Mouse (Mus musculus) spleen, postnatal 4 days (tissue): ENCODE data around the gene Mmab.

Source experiments
- DNase-seq, 2 experiments: peaks; one replicate each; pipeline ENCODE4 v3.0.0; 2022; ENCODE audit warnings: low spot score in 2 of 2

Mmab gene

GRCm38 (mm10) chr5:114428621-114429020 is 15.2 kb downstream of the Mmab start:
- DNase-seq: no peak

DNA sequence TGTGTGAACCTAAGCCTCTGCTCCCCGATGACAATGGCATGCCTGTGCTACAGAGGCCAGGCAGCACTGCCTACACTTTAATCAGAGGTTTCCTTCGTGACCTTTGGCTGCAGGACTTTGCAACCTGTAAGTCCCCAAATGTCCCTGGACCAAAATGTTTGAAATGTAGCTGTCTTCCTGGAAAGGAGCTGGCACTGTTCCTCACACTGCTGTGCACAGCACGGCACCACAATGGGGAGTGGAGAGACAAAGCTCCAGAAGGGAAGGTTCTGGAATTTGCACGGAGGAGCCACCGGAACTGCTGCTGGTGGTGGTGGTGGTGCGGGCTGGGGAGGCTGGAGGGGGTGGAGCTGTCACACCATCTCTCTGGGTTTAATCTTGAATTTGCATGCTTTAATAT is 17.1 kb downstream of the Mmab start:
- no peak for DNase-seq

DNA sequence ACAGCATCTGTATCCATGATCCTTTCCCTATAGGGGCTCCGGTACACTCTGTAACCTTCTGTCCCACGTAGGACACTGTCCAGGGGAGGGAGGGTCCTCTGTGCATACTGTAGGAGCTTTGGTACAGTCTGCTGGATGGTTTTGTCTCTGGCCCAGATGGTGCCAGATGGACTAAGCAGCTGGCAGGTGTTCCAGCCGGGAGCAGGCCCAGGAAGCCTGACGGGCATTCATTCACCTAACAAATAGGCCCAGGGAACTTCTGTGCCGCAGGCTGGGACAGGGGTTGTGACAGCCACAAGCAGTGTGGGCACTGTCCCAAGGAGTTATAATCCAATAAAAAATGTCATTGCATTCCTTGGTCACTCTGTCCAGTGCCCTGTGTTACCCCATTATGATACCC is 19.9 kb downstream of the Mmab start:
- DNase-seq: no peak

DNA sequence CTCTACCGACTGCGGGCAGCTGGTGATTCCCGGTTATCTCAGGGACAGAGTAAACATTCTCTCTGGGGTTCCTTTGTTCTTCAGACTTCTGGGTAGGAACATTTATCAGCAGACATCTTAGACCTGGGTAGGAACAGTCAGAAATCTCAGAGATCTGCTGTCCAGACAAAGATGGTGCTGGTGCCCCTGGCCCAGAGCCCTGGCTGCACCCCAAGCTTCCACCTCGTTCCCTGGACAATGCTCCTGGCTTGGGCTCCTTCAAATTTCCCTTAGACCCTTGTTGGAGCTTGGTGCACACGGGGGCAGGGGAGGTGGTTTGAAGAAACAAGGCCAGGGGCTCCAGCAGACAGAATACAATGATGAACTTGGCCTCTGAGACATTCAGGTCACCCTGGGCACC is 21.3 kb downstream of the Mmab start:
- DNase-seq: no peak

DNA sequence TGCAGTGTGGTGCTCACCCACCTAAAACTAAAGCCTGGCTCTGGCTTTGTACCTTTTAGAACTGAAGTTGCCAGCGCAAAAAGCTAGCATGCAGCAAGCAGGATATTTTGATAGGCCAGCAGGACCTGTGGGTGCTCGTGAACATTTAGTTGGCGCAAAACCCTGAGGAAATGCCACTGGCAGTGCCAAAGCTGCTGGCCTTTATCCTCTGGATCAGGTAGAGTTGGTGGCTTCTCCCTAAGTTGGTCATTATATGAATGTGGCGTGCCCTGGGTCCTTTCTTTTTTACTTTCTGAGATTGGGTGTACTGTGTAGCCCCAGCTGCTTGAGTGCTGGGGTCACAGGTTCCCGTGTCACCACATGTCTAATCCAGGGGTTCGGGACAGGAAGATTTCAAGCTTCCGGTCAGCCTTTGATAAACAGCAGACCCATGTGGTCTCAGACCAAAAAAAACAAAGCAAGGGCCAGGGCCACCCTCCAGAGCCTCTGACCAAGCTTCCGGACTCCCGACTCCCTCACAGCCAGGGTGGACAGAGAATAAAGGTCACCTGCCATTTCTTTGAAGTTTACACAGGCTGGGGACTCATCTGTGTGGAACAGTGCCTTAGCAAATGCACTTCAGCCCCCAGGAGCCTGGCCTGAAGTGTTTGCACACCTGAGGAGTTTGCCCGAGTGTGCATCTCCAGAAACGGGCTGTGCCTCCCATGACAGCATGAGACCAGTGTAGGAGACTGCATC is 22.1 kb downstream of the Mmab start:
- DNase-seq: no peak

GRCm38 (mm10) chr5:114418541-114418940 is 25.3 kb downstream of the Mmab start:
- DNase-seq: no peak

- DNase-seq: no peak
These were observed 27.0 kb downstream of the Mmab start for GRCm38 (mm10) chr5:114416855-114417254.

DNA sequence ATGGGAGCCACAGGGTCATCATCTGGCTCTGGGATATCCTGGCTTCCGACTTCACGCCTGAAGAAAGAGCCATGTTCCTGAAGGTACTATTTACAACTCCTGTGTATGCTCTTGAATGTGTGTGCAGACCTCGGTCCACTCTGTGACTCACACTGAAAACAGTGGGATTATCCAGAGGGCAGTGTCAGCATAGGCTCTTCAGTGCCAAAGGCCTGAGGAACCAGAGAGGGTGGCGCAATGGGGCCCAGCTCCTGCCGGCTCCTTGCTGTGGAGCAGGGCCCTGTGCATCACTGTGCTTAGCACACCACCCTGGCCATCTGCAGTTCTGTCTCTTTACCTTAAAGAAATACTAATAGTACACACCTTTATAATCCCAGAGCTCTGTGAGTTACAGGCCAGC is 28.3 kb downstream of the Mmab start:
- no peak for DNase-seq

GRCm38 (mm10) chr5:114413067-114413735 is 30.7 kb downstream of the Mmab start:
- DNase-seq: no peak

DNA sequence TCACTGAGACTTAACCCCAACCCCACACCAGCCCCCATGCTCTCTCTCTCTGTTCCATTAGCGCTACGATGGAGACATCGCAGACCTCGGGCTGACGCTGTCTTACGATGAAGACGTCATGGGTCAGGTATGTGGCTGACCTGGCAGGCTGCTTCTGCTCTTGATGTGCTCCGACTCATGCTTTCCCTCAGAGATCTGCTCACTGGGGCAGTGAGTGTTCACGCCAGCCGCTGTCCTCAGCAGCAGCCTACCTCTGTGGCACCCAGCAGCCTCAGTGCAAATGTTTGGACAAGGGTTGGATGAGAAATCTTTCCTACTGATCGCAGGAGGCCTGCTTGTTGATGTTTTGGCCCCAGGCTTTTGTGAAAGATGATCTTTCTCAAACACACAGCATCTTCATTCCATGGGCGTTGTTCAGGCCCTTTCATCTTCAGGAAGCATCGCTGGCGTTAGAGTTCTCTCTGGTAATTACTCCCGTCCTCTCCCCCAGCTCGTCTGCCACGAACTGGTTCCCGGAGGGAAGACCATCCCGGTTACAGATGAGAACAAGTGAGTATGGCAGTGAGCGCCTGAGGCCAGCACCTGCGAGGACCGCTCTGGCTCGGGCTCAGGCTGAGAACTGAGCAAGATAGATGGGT is 31.4 kb downstream of the Mmab start:
- no peak for DNase-seq

GRCm38 (mm10) chr5:114410429-114410828 is 33.4 kb downstream of the Mmab start:
- no peak for DNase-seq

DNA sequence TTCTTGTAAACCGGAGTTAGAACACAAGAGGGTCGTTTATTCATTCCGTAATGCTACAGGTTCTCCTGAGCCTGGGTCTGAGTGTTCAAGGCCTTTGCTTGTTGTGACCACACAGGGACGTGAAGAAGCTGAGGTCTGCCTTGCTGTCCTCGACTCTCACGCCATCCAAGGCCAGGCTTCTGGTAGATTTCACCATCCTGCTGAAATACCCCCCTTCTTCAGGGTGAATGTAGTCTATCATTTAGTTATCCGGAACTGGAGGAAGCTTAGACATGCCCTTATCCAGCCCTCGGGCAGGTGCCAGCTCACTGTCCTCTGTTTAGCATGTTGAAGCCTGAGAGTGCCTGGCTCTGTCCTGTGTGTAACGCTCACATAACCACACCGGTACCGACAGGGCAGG is 35.0 kb downstream of the Mmab start:
- DNase-seq: no peak

DNA sequence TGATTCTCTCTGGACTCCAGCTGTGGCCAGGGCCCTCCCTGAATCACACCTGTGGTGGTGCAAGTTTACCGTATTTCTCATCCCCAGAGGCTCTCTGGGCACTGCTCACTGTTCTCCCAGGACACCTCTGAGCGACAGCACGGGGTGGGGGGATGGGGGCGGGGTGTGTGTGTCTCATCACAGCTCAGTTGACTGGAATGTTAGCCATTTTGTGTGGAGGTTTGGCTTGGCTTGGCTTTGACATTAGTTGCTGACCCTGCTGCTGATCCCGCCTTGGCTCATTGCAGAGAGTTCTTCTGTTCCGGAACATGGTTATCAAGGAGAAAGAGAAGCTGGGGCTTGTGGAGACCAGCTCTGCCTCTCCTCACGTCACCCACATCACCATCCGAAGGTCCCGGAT is 36.0 kb downstream of the Mmab start:
- DNase-seq: no peak

DNA sequence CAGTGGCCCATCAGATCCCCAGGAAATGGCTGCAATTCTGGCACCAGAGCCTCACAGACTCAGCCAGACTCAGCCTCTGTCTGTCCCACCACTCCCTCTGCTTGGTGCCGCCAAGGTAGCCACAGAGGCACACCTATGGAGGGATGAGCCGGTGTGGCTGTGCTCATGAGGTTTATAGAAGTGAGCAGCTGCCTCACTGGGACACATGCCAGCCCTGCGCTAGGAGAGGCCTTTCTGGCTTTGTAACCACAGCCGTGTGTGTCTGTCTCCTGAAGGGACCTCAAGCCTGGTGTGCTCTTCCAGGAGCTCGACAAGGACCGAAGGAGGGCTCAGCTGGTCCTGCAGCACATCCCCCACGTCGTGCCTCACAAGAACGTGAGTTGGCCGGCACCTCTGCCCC is 36.6 kb downstream of the Mmab start:
- DNase-seq: no peak

DNA sequence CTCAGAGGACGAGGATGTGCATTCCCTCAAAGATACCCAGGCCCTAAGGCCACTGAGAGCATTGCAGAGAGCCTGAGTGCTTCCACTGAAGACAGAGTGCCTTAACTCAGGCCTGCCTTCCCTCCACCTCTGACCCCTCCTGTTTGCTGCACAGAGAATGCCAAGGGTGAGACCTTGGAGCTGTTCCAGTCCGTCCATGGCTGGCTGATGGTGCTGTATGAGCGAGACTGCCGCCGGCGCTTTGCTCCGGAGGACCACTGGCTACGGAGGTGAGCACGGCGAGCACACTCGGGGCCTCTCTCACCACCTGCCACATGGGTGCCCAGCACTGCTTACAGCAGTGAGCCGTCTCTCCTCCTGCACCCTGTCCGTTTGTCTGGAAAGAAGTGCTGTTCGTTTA is 37.3 kb downstream of the Mmab start:
- DNase-seq: no peak

DNA sequence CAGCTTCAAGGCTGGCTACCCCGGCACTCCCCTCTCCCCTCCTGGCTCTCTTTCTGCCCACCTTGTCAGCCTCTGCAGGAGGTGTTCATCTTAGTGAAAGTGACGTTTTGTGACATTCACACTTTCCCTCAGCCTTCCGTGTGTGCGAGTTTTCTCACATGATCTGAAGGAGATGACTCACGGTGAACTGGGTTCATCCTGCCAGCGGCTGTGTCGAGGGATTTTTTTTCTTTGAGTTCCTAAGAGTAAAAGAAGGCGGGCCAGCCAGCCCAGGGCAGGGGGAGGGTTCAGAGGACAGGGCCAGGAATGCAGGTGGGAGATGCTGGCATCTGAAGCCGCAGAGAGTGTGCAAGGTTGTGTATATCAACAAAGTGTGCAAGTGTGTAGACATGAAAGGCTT is 50.7 kb downstream of the Mmab start:
- DNase-seq: no peak

- DNase-seq: no peak
These were observed 59.4 kb downstream of the Mmab start for GRCm38 (mm10) chr5:114384448-114384847.

GRCm38 (mm10) chr5:114383184-114383904 is 60.5 kb downstream of the Mmab start:
- peak; percentile 60 to 84 for DNase-seq
